Mouse (Mus musculus): ENCODE measurements around the gene Npc2.

DNA sequence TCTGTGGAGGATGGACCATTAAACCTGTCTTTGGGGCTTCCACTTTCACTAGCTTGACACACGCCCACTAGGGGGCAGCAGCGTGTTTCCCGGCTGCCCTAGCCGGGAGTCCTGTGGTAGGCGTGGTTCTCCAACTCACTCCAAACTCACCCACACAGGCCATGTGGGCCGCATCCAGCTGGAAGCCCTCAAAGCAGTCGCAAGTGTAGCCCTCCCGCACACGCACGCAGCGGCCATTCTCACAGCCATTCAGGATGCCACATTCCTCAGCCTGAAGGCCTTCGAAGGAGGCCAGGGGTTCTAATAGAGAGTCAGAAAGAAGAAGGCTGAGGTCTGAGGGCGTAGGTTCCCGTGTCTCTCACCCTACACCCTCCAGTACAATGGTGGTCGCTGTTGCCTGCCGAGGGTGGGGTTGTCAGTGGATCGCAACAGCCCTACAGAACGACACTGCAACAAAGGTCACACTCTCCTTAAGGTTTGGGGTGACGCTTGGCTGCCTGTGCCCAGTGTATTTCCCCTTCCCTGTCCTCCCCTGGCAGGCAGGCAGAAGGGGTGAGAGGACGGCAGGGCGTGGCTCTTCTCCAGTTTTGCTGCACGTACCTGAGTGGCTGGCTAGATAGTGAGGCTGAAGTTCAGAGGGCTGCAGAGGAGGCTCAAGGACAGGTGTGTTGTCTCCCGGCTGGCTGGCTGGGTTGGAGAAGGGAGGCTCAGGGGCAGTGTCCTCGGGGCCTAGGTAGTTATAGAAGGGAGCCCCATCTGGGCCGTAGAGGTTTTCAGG, 11.8 kb upstream of the Npc2 start:
- TF ChIP-seq CTCF (IDR thresholded peaks at IDR 0.05; ENCODE audit: low read depth), result peak; percentile 99
- TF ChIP-seq EP300 (IDR thresholded peaks at IDR 0.05; ENCODE audit: low read depth), result no peak
